Mouse (Mus musculus): ENCODE results near the gene Gm47429. TPM values are rescaled to one million over a fixed set of nuclear protein-coding genes. Genes with fewer than 3 reads are reported as not detected.

Gene Gm47429
- polyA plus RNA-seq, 1 experiment from 2014 or later = not detected

- Histone ChIP-seq H3K4me2 (peak within 1 kb of the TSS; percentile 81), H3K27me3 (replicated peaks) (no peaks in the 10 kb centered on the region), H3K9ac (peak within 1 kb of the TSS; percentile 64), H3K9me3 (replicated peaks) (no peaks in the 10 kb centered on the region), H3K4me3 (peak within 1 kb of the TSS; percentile 72), H3K4me1 (peaks cover 15% of the 10 kb centered on the region; the same call in 1 of the 2 replicates), H3K27ac (no peak within 1 kb of the TSS), H3K36me3 (no peaks in the 10 kb centered on the region)
- ATAC-seq = peak; percentile 87
- 12% methylated on average over 33 of the region's 35 CpGs for WGBS (ENCODE audit: insufficient replicate concordance)
Measured at GRCm38 (mm10) chr13:50417389-50418183, 26.1 kb downstream of the Gm47429 start, which contains the start of gene Fbxw17. Gene Fbxw17 (plus strand): TSS chr13:50417864.

Other genes with a start within 250 kb of the Gm47429 start
- not detected in 2 replicates for gene Gm906, start 193.6 kb downstream of the Gm47429 start, polyA plus RNA-seq (2016; fragmentation: Nextera tagmentation; extraction: Ambion mirVana)
- gene Fbxw17, start 26.0 kb downstream of the Gm47429 start, polyA plus RNA-seq (2016; fragmentation: Nextera tagmentation; extraction: Ambion mirVana) = 7.8 and 8.5 TPM in 2 replicates
- gene Nutm2, start 23.4 kb upstream of the Gm47429 start, polyA plus RNA-seq (2016; fragmentation: Nextera tagmentation; extraction: Ambion mirVana) = not detected in 2 replicates
- gene Gm904, start 199.3 kb upstream of the Gm47429 start, polyA plus RNA-seq (2016; fragmentation: Nextera tagmentation; extraction: Ambion mirVana) = not detected in 2 replicates